Mouse (Mus musculus): Measurements from ENCODE around the gene Kcp. TPM values are rescaled to one million over a fixed set of nuclear protein-coding genes. Genes with fewer than 3 reads are reported as not detected.

Gene Kcp
- polyA plus RNA-seq, 1 experiment from 2014 or later, result 22.0 TPM

DNA sequence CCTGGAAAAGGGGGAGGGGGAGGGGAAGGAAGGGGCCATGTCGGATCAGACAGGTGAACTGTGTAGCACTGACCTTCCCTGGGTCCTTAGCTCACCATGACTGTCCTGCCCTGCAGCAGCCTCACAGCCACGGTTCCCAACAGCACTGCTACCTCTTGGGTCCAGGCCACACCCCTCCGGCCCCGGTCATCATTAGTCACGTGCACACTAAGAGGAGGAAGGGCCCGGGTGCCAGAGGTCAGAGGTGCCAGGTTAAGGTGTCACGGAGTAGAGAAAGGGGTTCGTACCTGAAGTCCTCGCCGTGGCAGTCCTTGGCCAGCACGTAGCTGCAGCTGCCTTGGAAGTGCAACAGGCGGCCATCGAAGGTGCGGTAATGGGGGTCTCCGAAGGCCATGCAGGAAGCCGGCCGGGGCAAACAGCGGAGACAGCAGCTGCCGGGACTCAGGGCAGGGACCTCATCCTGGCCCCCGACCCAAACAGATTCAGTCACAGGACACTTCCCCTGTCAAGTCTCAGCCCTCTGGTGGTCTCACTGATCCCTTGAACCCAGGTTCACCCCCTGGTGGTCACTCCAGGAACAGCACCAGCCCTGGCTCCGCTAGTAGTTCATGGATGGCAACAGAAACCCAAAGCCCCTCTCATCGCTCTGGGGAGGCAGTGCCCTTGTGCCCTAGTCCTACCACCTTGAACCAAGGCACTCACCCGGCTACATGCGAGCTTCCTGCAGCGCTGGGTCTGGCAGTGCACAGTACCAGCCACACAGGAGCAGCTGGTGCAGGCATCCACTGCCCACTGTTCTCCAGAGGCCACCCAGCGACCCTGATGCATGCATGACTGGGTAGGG lies 22.8 kb downstream of the Kcp start:
- peak; percentile 99 for TF ChIP-seq CTCF (IDR thresholded peaks at IDR 0.05; ENCODE audit: low read depth)
- no peak overlapping the region for H3K27ac ChIP-seq (ENCODE audit: low read depth)
- ATAC-seq (ENCODE audit: insufficient read depth), result peak; percentile 59
- H3K4me1 ChIP-seq (ENCODE audit: insufficient read depth), result no peaks in the 10 kb centered on the region
- H3K27me3 ChIP-seq (ENCODE audit: insufficient read depth, low read length), result no peaks in the 10 kb centered on the region
- WGBS, result 8% methylated on average over 26 of the region's 26 CpGs
- H3K9ac ChIP-seq, result no peak overlapping the region
- peak; percentile 90 for DNase-seq
- H3K36me3 ChIP-seq (ENCODE audit: insufficient read depth), result 0 out of 2 replicates have a peak, but pooled peaks cover 8% of the 10 kb centered on the region
- H3K4me3 ChIP-seq (ENCODE audit: low read depth, low read length), result peak overlapping the region; percentile 36
- H3K9me3 ChIP-seq (ENCODE audit: low read depth, low read length), result no peaks in the 10 kb centered on the region
- H3K4me2 ChIP-seq, result peak overlapping the region; percentile 70

GRCm38 (mm10) chr6:29482691-29483090 lies 25.1 kb downstream of the Kcp start:
- Histone ChIP-seq H3K4me1 (ENCODE audit: insufficient read depth) (no peaks in the 10 kb centered on the region), H3K27me3 (ENCODE audit: insufficient read depth, low read length) (no peaks in the 10 kb centered on the region), H3K36me3 (ENCODE audit: insufficient read depth) (no peaks in the 10 kb centered on the region), H3K27ac (ENCODE audit: low read depth) (no peak overlapping the region), H3K4me2 (no peak overlapping the region), H3K9ac (no peak overlapping the region), H3K9me3 (ENCODE audit: low read depth, low read length) (no peaks in the 10 kb centered on the region), H3K4me3 (ENCODE audit: low read depth, low read length) (no peak overlapping the region)
- WGBS, result 92% methylated on average over 13 of the region's 13 CpGs
- ATAC-seq (ENCODE audit: insufficient read depth) (no peak), DNase-seq (no peak)
- no peak for TF ChIP-seq CTCF (IDR thresholded peaks at IDR 0.05; ENCODE audit: low read depth)

DNA sequence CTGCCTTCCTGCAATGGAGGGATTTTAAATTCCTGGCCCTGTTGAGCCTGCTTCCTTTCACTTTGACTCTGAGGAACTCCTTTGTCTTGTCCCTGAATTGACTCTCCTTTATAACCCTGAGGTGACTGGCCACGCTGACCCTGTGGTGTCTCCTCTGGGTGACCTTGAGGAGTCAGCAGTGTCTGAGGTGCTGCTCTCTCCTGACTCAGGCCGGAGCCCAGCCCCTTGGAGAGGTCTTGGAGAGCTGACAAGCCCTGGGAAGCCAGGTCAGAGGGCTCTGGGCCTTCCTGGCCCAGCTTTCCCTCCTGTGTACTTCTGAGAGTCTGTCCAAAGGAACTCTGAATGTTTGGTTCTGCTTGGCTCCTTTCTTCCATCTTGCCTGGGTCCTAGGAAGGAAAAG lies 33.0 kb downstream of the Kcp start:
- H3K27ac ChIP-seq (ENCODE audit: low read depth), result no peak overlapping the region
- H3K9me3 ChIP-seq (ENCODE audit: low read depth, low read length), result no peaks in the 10 kb centered on the region
- peaks cover 18% of the 10 kb centered on the region for H3K36me3 ChIP-seq (ENCODE audit: insufficient read depth)
- 57% methylated on average over 2 of the region's 2 CpGs for WGBS
- DNase-seq (no peak), ATAC-seq (ENCODE audit: insufficient read depth) (no peak)
- no peaks in the 10 kb centered on the region for H3K4me1 ChIP-seq (ENCODE audit: insufficient read depth)
- TF ChIP-seq CTCF (IDR thresholded peaks at IDR 0.05; ENCODE audit: low read depth), result no peak
- no peak overlapping the region for H3K9ac ChIP-seq
- H3K4me3 ChIP-seq (ENCODE audit: low read depth, low read length), result no peak overlapping the region
- H3K4me2 ChIP-seq, result peak overlapping the region; percentile 59
- H3K27me3 ChIP-seq (ENCODE audit: insufficient read depth, low read length), result no peaks in the 10 kb centered on the region

GRCm38 (mm10) chr6:29473941-29474691 lies 33.6 kb downstream of the Kcp start:
- no peaks in the 10 kb centered on the region for H3K27me3 ChIP-seq (ENCODE audit: insufficient read depth, low read length)
- WGBS, result 3% methylated on average over 33 of the region's 33 CpGs
- no peak overlapping the region for H3K27ac ChIP-seq (ENCODE audit: low read depth)
- ATAC-seq (ENCODE audit: insufficient read depth) (peak; percentile 98), DNase-seq (peak; percentile 93)
- peak overlapping the region; percentile 38 for H3K4me3 ChIP-seq (ENCODE audit: low read depth, low read length)
- H3K36me3 ChIP-seq (ENCODE audit: insufficient read depth), result peaks cover 18% of the 10 kb centered on the region
- no peaks in the 10 kb centered on the region for H3K9me3 ChIP-seq (ENCODE audit: low read depth, low read length)
- no peak for TF ChIP-seq CTCF (IDR thresholded peaks at IDR 0.05; ENCODE audit: low read depth)
- H3K9ac ChIP-seq, result peak overlapping the region; percentile 41
- 0 out of 2 replicates have a peak, but pooled peaks cover under 1% of the 10 kb centered on the region for H3K4me1 ChIP-seq (ENCODE audit: insufficient read depth)
- H3K4me2 ChIP-seq, result peak overlapping the region; percentile 59

DNA sequence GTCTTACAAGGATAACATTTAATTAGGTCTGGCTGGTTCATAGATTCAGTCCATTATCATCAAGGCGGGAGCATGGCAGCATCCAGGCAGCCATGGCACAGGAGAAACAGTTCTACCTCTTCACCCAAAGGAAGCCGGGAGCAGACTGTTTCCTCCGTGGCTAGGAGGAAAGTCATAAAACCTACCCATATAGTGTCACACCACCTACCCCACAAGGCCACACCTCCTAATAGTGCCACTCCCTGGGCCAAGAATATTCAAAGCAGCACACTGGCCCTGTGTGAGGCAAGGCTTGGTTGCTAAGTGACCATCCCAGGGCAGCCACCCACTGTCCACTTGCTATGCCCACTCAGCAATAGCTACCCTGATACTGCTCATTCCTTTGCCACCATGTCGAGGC lies 36.6 kb downstream of the Kcp start, which contains the start of gene Atp6v1fnb:
Gene Atp6v1fnb (plus strand): TSS at position 301 of the 400 bp plus-strand sequence.
- 88% methylated on average over 4 of the region's 4 CpGs for WGBS
- Histone ChIP-seq H3K36me3 (ENCODE audit: insufficient read depth) (peaks cover 18% of the 10 kb centered on the region), H3K9ac (no peak within 1 kb of the TSS), H3K4me2 (no peak within 1 kb of the TSS), H3K9me3 (ENCODE audit: low read depth, low read length) (no peaks in the 10 kb centered on the region), H3K27me3 (ENCODE audit: insufficient read depth, low read length) (no peaks in the 10 kb centered on the region), H3K4me3 (ENCODE audit: low read depth, low read length) (no peak within 1 kb of the TSS), H3K4me1 (ENCODE audit: insufficient read depth) (0 out of 2 replicates have a peak, but pooled peaks cover 9% of the 10 kb centered on the region), H3K27ac (ENCODE audit: low read depth) (no peak within 1 kb of the TSS)
- DNase-seq (no peak), ATAC-seq (ENCODE audit: insufficient read depth) (no peak)
- TF ChIP-seq CTCF (IDR thresholded peaks at IDR 0.05; ENCODE audit: low read depth), result no peak

- TF ChIP-seq CTCF (IDR thresholded peaks at IDR 0.05; ENCODE audit: low read depth), result no peak
- Histone ChIP-seq H3K27me3 (ENCODE audit: insufficient read depth, low read length) (no peaks in the 10 kb centered on the region), H3K4me3 (ENCODE audit: low read depth, low read length) (peak overlapping the region; percentile 68), H3K9me3 (ENCODE audit: low read depth, low read length) (no peaks in the 10 kb centered on the region), H3K4me1 (ENCODE audit: insufficient read depth) (0 out of 2 replicates have a peak, but pooled peaks cover 9% of the 10 kb centered on the region), H3K4me2 (peak overlapping the region; percentile 72), H3K9ac (peak overlapping the region; percentile 61; the same call in 1 of the 2 replicates), H3K36me3 (ENCODE audit: insufficient read depth) (peaks cover 18% of the 10 kb centered on the region), H3K27ac (ENCODE audit: low read depth) (no peak overlapping the region)
- WGBS, result 80% methylated on average over 3 of the region's 3 CpGs
- ATAC-seq (ENCODE audit: insufficient read depth) (no peak), DNase-seq (no peak)
Observed at GRCm38 (mm10) chr6:29468851-29469250, 38.9 kb downstream of the Kcp start.

All from lung, embryonic 14.5 days (tissue).